Mouse (Mus musculus) lung, postnatal 0 days (tissue): ENCODE data around the gene Ccr2. TPM values are rescaled to one million over a fixed set of nuclear protein-coding genes. Genes with fewer than 3 reads are reported as not detected.
"Not testable (repeated sequence)": the region's sequence is repeated elsewhere in the genome, so short reads cannot be mapped to it uniquely, and the experiment has no call there.

Experiments
- ATAC-seq: fragments of 200-750 bp; cut with Nextera tagmentation; 2 replicates; pipeline ENCODE4 v1.8.0; 2017; ENCODE audit warnings: moderate library complexity
- DNase-seq: peaks from one replicate; pipeline ENCODE4 v3.0.0-alpha.2; 2016; ENCODE audit warnings: low spot score
- H3K27ac ChIP-seq: fragments of 300-500 bp; sonication (generic); 2 replicates; pipeline ENCODE4 v1.5.1; 2014; ENCODE audit warnings: antibody characterized with exemption, mild to moderate bottlenecking, low read length, mixed read lengths
- H3K27me3 ChIP-seq: fragments of 300-500 bp; sonication (generic); replicated peaks from 2 replicates; pipeline ENCODE4 v1.6.1; 2014; ENCODE audit warnings: low read length, mixed read lengths; ENCODE audit not compliant: insufficient read depth
- H3K36me3 ChIP-seq: fragments of 300-500 bp; sonication (generic); 2 replicates; pipeline ENCODE4 v1.6.1; 2014; ENCODE audit warnings: low read length, mixed read lengths; ENCODE audit not compliant: insufficient read depth
- H3K4me1 ChIP-seq: fragments of 300-500 bp; sonication (generic); 2 replicates; pipeline ENCODE4 v1.6.1; 2014; ENCODE audit warnings: antibody characterized with exemption, low read depth, low read length, mixed read lengths; ENCODE audit not compliant: insufficient read depth
- H3K4me2 ChIP-seq: fragments of 300-500 bp; sonication (generic); replicated peaks from 2 replicates; pipeline ENCODE4 v1.6.1; 2014; ENCODE audit warnings: low read depth, mild to moderate bottlenecking, low read length, moderate library complexity, mixed read lengths
- H3K4me3 ChIP-seq: fragments of 300-500 bp; sonication (generic); 2 replicates; pipeline ENCODE4 v1.5.1; 2014; ENCODE audit warnings: low read depth, low read length
- H3K9ac ChIP-seq: fragments of 300-500 bp; sonication (generic); replicated peaks from 2 replicates; pipeline ENCODE4 v1.6.1; 2014; ENCODE audit warnings: low read depth, mild to moderate bottlenecking
- H3K9me3 ChIP-seq: fragments of 300-500 bp; sonication (generic); 2 replicates; pipeline ENCODE4 v1.6.1; 2016; ENCODE audit warnings: low read length, mixed read lengths
- CTCF ChIP-seq: IDR thresholded peaks from 2 replicates; pipeline ENCODE4 v1.5.1; 2016; ENCODE audit warnings: antibody characterized with exemption, mild to moderate bottlenecking
- EP300 ChIP-seq: IDR thresholded peaks from 2 replicates; pipeline ENCODE4 v1.6.1; 2016; ENCODE audit warnings: antibody characterized with exemption, mild to moderate bottlenecking, control low read depth
- WGBS: fragments of 180-500 bp; shearing (Covaris S2); extraction: QIAGEN DNeasy Blood & Tissue Kit; methylation state at CpG from one replicate; pipeline ENCODE4 v1.1.7; 2014; 5-methylcytosine and 5-hydroxymethylcytosine counted together
- polyA plus RNA-seq: library from polyadenylated mRNA; unstranded; fragments of >200 nt; fragmentation: Nextera tagmentation; extraction: Ambion mirVana; gene quantifications from 2 replicates; pipeline ENCODE4 v1.2.1, GENCODE M21; 2015

The Ccr2 gene
- polyA plus RNA-seq, 1 experiment from 2014 or later = 6.7 TPM

- ATAC-seq = no peak
- H3K4me2 ChIP-seq = no peak overlapping the region
- H3K27me3 ChIP-seq = no peaks in the 10 kb centered on the region
- WGBS = 31% methylated on average over 4 of the region's 4 CpGs
- no peak overlapping the region for H3K27ac ChIP-seq
- H3K4me3 ChIP-seq = no peak overlapping the region
- H3K36me3 ChIP-seq = no peaks in the 10 kb centered on the region
- no peak for DNase-seq
- no peak overlapping the region for H3K9ac ChIP-seq
- H3K4me1 ChIP-seq = no peaks in the 10 kb centered on the region
- H3K9me3 ChIP-seq = no peaks in the 10 kb centered on the region
- TF ChIP-seq CTCF = peak; percentile 20
- TF ChIP-seq EP300 = no peak
Observed at GRCm38 (mm10) chr9:124127412-124127811, 25.7 kb downstream of the Ccr2 start.

DNA sequence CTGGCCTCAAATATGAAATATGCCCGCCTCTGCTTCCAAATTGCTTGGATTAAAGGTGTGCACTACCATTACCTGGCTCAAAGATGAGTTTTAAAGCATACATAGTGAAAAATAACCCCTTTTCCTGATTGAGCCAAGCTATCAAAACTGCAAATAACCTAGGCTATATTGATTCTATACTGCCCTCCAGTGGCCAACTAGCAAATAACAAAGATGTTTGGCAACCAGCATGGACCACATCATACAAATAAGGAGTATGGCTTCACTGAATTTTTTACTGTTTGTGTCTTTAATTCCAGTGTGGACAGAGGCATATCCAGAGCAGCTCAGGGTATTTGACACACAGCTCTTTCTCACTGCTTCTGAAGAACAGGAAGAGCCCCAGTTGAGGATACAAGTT lies 26.6 kb downstream of the Ccr2 start:
- ATAC-seq = no peak
- peak; percentile 76 for DNase-seq

DNA sequence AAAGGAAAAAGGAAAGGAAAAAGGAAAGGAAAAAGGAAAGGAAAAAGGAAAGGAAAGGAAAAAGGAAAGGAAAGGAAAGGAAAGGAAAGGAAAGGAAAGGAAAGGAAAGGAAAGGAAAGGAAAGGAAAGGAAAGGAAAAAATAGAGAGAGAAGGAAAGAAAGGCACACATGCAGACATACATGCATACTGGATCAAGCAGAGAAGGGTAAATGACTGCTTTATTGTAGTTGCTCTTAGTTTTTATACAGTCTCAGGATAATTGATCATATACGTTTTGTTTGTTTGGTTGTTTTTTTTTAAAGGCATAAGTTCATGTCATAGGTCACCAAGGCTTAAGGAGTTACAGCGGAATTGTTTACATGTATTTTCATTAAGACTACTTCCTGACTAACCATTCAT lies 31.1 kb downstream of the Ccr2 start:
- not testable (repeated sequence) for ATAC-seq

More for the DNA sequence above, 26.6 kb downstream of the Ccr2 start:
- H3K9ac ChIP-seq = no peak overlapping the region
- WGBS = 0% methylated on average over 1 of the region's 1 CpGs
- H3K27ac ChIP-seq = no peak overlapping the region
- no peaks in the 10 kb centered on the region for H3K36me3 ChIP-seq
- no peak overlapping the region for H3K4me2 ChIP-seq
- H3K4me1 ChIP-seq = no peaks in the 10 kb centered on the region
- no peaks in the 10 kb centered on the region for H3K27me3 ChIP-seq
- TF ChIP-seq EP300 = no peak
- TF ChIP-seq CTCF = peak; percentile 84
- H3K9me3 ChIP-seq = no peaks in the 10 kb centered on the region
- H3K4me3 ChIP-seq = no peak overlapping the region

DNA sequence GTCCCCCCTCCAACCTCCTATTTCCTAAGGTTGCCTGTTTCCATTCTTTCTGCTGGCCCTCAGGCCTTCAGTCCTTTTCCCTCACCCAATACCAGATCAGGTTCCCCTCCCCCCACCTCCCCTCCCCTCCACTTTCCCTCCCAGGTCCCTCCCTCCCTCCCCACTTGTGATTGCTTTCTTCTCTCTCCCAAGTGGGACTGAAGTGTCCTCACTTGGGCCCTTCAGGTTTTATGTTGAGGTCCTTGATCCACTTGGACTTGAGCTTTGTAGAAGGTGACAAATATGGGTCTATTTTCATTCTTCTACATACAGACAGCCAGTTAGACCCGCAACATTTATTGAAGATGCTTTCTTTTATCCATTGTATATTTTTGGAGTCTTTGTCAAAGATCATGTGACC lies 33.2 kb downstream of the Ccr2 start:
- not testable (repeated sequence) for H3K4me2 ChIP-seq, H3K9ac ChIP-seq, H3K27ac ChIP-seq, H3K27me3 ChIP-seq, H3K4me3 ChIP-seq, H3K4me1 ChIP-seq, H3K36me3 ChIP-seq, DNase-seq, H3K9me3 ChIP-seq
- peak; percentile 57; the same call in 1 of the 2 replicates for ATAC-seq
- 75% methylated on average over 1 of the region's 1 CpGs for WGBS
- peak; percentile 31; the same call in 1 of the 2 replicates for TF ChIP-seq EP300

More for the DNA sequence above, 31.1 kb downstream of the Ccr2 start:
- not testable (repeated sequence) for H3K9ac ChIP-seq, H3K4me3 ChIP-seq, H3K36me3 ChIP-seq, H3K4me1 ChIP-seq, DNase-seq, H3K9me3 ChIP-seq, H3K27ac ChIP-seq, H3K27me3 ChIP-seq, H3K4me2 ChIP-seq
- WGBS = 57% methylated on average over 2 of the region's 2 CpGs

- no peak overlapping the region for H3K27ac ChIP-seq
- no peaks in the 10 kb centered on the region for H3K36me3 ChIP-seq
- 35% methylated on average over 11 of the region's 11 CpGs for WGBS
- DNase-seq (no peak), ATAC-seq (no peak)
- no peaks in the 10 kb centered on the region for H3K27me3 ChIP-seq
- no peaks in the 10 kb centered on the region for H3K9me3 ChIP-seq
- no peak overlapping the region for H3K4me3 ChIP-seq
- no peak overlapping the region for H3K9ac ChIP-seq
- no peak overlapping the region for H3K4me2 ChIP-seq
- no peaks in the 10 kb centered on the region for H3K4me1 ChIP-seq
- no peak for TF ChIP-seq CTCF
- no peak for TF ChIP-seq EP300
Observed at GRCm38 (mm10) chr9:124137619-124138018, 35.9 kb downstream of the Ccr2 start.

DNA sequence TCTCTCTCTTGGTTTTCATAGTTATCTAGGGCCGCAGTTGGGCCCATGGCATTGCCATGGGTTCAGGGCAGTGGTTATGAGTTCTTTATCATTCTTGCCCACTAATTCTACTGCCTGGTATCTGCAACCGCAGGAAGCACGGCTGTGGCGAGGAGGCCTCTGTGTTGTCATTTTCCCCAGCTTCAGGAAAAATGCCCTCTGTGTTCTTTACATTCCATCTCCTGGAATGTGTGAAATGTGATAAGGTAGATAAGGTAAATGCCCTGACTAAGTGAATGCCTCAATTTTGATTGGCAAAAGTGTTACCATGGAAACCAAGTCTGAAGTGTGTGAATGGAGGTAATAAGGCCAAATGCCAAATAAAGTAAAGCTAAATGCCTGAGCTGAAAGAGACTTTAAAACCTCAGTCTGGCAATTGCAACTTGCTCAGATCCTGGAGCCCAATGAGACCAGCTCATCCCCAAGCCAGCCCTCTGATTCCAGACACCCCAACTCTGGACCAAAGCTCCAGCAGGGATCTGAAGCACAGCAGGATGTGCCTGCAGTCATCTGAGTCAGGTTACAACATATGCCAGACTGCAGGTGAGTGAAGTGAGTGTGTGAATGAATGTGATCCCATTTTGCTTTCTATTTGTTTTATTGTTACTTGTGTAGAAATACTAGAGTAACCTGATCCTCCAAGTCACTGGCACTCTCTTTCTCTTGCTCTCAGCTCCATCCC lies 36.5 kb downstream of the Ccr2 start:
- WGBS = 12% methylated on average over 4 of the region's 4 CpGs
- no peaks in the 10 kb centered on the region for H3K9me3 ChIP-seq
- DNase-seq (peak; percentile 64), ATAC-seq (peak; percentile 80)
- H3K27ac ChIP-seq = no peak overlapping the region
- no peak overlapping the region for H3K4me3 ChIP-seq
- H3K4me1 ChIP-seq = no peaks in the 10 kb centered on the region
- H3K36me3 ChIP-seq = no peaks in the 10 kb centered on the region
- H3K27me3 ChIP-seq = no peaks in the 10 kb centered on the region
- no peak overlapping the region for H3K9ac ChIP-seq
- no peak overlapping the region for H3K4me2 ChIP-seq
- TF ChIP-seq EP300 = peak; percentile 80
- no peak for TF ChIP-seq CTCF
